Mouse (Mus musculus) forebrain, postnatal 0 days (tissue): ENCODE data around the gene Rnf24. TPM values are rescaled to one million over a fixed set of nuclear protein-coding genes. Genes with fewer than 3 reads are reported as not detected.
"Not testable (repeated sequence)": the region's sequence is repeated elsewhere in the genome, so short reads cannot be mapped to it uniquely, and the experiment has no call there.

ENCODE experiments used
- ATAC-seq: fragments of 200-750 bp; cut with Nextera tagmentation; 2 replicates; pipeline ENCODE4 v1.8.0; 2017; ENCODE audit warnings: mild to moderate bottlenecking, moderate library complexity
- DNase-seq: peaks from one replicate; pipeline ENCODE4 v3.0.0-alpha.2; 2015
- H3K27ac ChIP-seq: fragments of 300-500 bp; sonication (generic); 2 replicates; pipeline ENCODE4 v1.5.1; 2014; ENCODE audit warnings: low read depth, mild to moderate bottlenecking, antibody characterized with exemption, low read length, moderate library complexity, mixed read lengths
- H3K27me3 ChIP-seq: fragments of 300-500 bp; sonication (generic); 2 replicates; pipeline ENCODE4 v1.6.1; 2014; ENCODE audit warnings: mild to moderate bottlenecking, low read length, mixed read lengths; ENCODE audit not compliant: insufficient read depth
- H3K36me3 ChIP-seq: fragments of 300-500 bp; sonication (generic); 2 replicates; pipeline ENCODE4 v1.6.1; 2014; ENCODE audit warnings: mild to moderate bottlenecking, moderate library complexity; ENCODE audit not compliant: insufficient read depth
- H3K4me1 ChIP-seq: fragments of 300-500 bp; sonication (generic); 2 replicates; pipeline ENCODE4 v1.6.1; 2014; ENCODE audit warnings: antibody characterized with exemption; ENCODE audit not compliant: insufficient read depth
- H3K4me2 ChIP-seq: fragments of 300-500 bp; sonication (generic); 2 replicates; pipeline ENCODE4 v1.6.1; 2014; ENCODE audit warnings: low read depth, mild to moderate bottlenecking, moderate library complexity
- H3K4me3 ChIP-seq: fragments of 300-500 bp; sonication (generic); 2 replicates; pipeline ENCODE4 v1.5.1; 2014; ENCODE audit warnings: low read depth, low read length, mixed read lengths
- H3K9ac ChIP-seq: fragments of 300-500 bp; sonication (generic); 2 replicates; pipeline ENCODE4 v1.6.1; 2014; ENCODE audit warnings: mild to moderate bottlenecking
- H3K9me3 ChIP-seq: fragments of 300-500 bp; sonication (generic); 2 replicates; pipeline ENCODE4 v1.6.1; 2016; ENCODE audit warnings: low read length
- CTCF ChIP-seq: sonication (generic); IDR thresholded peaks from 2 replicates; pipeline ENCODE4 v1.5.1; 2016; ENCODE audit warnings: antibody characterized with exemption, control low read depth, low read depth
- WGBS: fragments of 180-500 bp; shearing (Covaris S2); extraction: QIAGEN DNeasy Blood & Tissue Kit; methylation state at CpG from one replicate; pipeline ENCODE4 v1.1.7; 2014; 5-methylcytosine and 5-hydroxymethylcytosine counted together
- polyA plus RNA-seq: library from polyadenylated mRNA; unstranded; fragments of >200 nt; fragmentation: Nextera tagmentation; extraction: Ambion mirVana; gene quantifications from 2 replicates; pipeline ENCODE4 v1.2.1, GENCODE M21; 2015
- total RNA-seq: library from RNA; depleted of rRNA; stranded (reverse); fragments of >200 nt; gene quantifications from 2 replicates; pipeline ENCODE4 v1.2.3, GENCODE M21; 2014

The Rnf24 gene
- total and polyA plus RNA-seq, 2 experiments from 2014 or later, result 11.8 to 24.4 TPM

DNA sequence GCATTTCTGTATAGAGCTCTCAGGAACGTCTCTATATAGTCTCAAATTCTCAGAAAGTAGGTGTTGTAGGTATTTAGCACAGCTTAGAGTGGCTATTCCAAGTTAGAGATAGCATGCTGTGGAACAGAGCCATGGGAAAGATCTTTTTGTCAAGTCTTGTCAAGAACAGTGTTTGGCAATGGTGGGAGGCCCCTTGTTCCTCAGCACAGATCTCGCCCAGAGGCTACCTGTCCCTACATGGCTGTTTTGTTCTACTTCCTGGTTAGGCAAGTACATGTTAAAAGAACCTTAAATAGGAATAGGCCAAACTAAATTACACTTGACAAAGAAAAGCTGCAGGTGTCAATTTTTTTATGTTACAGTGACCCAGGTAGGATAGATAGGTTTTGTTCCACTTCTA lies 52.2 kb downstream of the Rnf24 start:
- Histone ChIP-seq H3K4me3 (no peak overlapping the region), H3K27me3 (no peaks in the 10 kb centered on the region), H3K4me1 (no peaks in the 10 kb centered on the region), H3K36me3 (peaks cover 62% of the 10 kb centered on the region), H3K4me2 (no peak overlapping the region), H3K9ac (no peak overlapping the region), H3K9me3 (no peaks in the 10 kb centered on the region), H3K27ac (no peak overlapping the region)
- DNase-seq (no peak), ATAC-seq (no peak)
- TF ChIP-seq CTCF, result no peak
- WGBS, result 83% methylated on average over 2 of the region's 2 CpGs

GRCm38 (mm10) chr2:131298674-131299073 lies 54.0 kb downstream of the Rnf24 start:
- not testable (repeated sequence) for H3K4me2 ChIP-seq, DNase-seq, H3K27ac ChIP-seq, H3K9me3 ChIP-seq, H3K27me3 ChIP-seq, ATAC-seq, H3K9ac ChIP-seq, H3K4me3 ChIP-seq, H3K4me1 ChIP-seq
- peaks cover 65% of the 10 kb centered on the region for H3K36me3 ChIP-seq
- WGBS, result 49% methylated on average over 7 of the region's 7 CpGs

DNA sequence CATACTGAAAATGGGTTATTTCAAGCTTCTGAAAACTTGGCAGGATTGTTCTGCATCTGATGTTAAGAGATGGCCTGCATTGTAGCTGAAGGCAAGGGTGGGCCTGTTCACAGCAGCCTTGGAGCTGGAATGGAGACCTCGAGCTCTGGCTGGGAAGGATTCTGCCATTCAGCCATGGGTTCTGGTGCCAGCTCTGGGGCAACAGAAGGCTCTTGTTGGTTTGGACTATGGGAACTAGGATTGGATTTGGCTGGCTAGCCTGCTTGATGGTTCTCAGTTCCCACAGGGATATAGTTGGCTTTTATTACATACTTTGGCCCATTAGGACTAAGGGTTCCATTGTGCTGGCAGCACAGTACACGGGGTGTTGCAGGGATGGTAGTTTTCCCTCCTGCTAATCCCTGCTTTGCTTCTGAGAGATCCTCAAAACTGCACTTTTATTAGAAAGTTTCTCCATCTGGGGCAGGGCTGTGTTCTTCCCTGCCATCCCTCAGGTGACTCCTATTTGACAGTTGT lies 55.9 kb downstream of the Rnf24 start:
- Histone ChIP-seq H3K9ac (no peak overlapping the region), H3K36me3 (peaks cover 60% of the 10 kb centered on the region), H3K9me3 (no peaks in the 10 kb centered on the region), H3K4me1 (no peaks in the 10 kb centered on the region), H3K4me3 (no peak overlapping the region), H3K27ac (no peak overlapping the region), H3K27me3 (no peaks in the 10 kb centered on the region), H3K4me2 (no peak overlapping the region)
- ATAC-seq (peak; percentile 57), DNase-seq (no peak)
- TF ChIP-seq CTCF, result no peak
- 76% methylated on average over 2 of the region's 2 CpGs for WGBS

- H3K4me1 ChIP-seq, result no peaks in the 10 kb centered on the region
- TF ChIP-seq CTCF, result no peak
- peaks cover 52% of the 10 kb centered on the region for H3K36me3 ChIP-seq
Observed at GRCm38 (mm10) chr2:131290669-131291068, 62.0 kb downstream of the Rnf24 start.

DNA sequence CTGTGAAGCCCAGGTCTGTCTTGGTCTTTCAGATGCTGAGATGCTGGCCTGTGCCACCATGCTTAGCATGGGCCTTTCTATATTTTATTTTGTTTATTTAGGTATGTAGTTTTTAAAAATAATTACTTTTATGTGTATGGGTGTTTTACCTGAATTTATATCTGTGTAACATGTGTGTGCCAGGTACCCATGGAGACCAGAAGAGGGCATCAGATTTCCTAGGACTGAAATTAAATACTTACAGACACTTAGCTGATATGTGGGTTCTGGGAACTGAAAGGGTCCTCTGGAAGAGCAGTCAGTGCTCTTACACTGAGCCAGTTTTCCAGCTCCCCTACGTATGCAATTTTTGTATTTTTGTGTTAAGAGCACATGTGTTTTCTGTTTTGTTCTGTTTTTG lies 66.4 kb downstream of the Rnf24 start:
- H3K9ac ChIP-seq, result no peak overlapping the region
- H3K27ac ChIP-seq, result no peak overlapping the region
- H3K9me3 ChIP-seq, result no peaks in the 10 kb centered on the region
- WGBS, result 87% methylated on average over 1 of the region's 1 CpGs
- no peak overlapping the region for H3K4me2 ChIP-seq
- peak; percentile 33 for TF ChIP-seq CTCF
- peaks cover 34% of the 10 kb centered on the region for H3K36me3 ChIP-seq
- no peaks in the 10 kb centered on the region for H3K27me3 ChIP-seq
- no peak for ATAC-seq
- no peak overlapping the region for H3K4me3 ChIP-seq
- DNase-seq, result no peak
- no peaks in the 10 kb centered on the region for H3K4me1 ChIP-seq

More at GRCm38 (mm10) chr2:131290669-131291068, 62.0 kb downstream of the Rnf24 start:
- Histone ChIP-seq H3K27me3 (no peaks in the 10 kb centered on the region), H3K9me3 (no peaks in the 10 kb centered on the region), H3K4me2 (no peak overlapping the region), H3K27ac (no peak overlapping the region), H3K4me3 (no peak overlapping the region), H3K9ac (no peak overlapping the region)
- DNase-seq (no peak), ATAC-seq (no peak)

GRCm38 (mm10) chr2:131281596-131281995 lies 71.1 kb downstream of the Rnf24 start:
- Histone ChIP-seq H3K27me3 (no peaks in the 10 kb centered on the region), H3K4me2 (no peak overlapping the region), H3K36me3 (peaks cover 28% of the 10 kb centered on the region; the same call in 1 of the 2 replicates), H3K4me3 (no peak overlapping the region), H3K27ac (no peak overlapping the region), H3K9me3 (no peaks in the 10 kb centered on the region), H3K9ac (no peak overlapping the region), H3K4me1 (no peaks in the 10 kb centered on the region)
- 87% methylated on average over 1 of the region's 1 CpGs for WGBS
- DNase-seq (no peak), ATAC-seq (no peak)
- TF ChIP-seq CTCF, result no peak

DNA sequence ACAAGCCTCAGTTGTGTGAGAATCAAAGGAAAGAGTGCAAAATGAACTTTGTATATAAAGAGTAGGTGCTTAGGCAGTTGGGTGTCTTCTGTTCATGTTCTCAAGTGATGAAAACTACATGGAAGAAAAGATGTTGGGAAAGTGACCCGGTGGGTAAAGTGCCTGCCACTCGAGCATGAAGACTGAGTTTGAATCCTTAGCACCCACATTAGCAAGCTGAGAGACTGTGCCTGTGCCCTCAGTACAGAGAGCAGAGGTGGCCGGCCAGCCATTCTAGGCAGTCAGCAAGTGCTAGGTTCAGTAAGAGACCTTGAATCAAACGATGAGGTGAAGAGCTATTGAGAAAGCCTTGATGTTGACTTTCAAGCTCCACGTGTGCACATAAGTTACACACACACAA lies 76.0 kb downstream of the Rnf24 start:
- H3K9ac ChIP-seq, result no peak overlapping the region
- 91% methylated on average over 5 of the region's 5 CpGs for WGBS
- no peaks in the 10 kb centered on the region for H3K9me3 ChIP-seq
- no peaks in the 10 kb centered on the region for H3K27me3 ChIP-seq
- H3K27ac ChIP-seq, result no peak overlapping the region
- no peak for TF ChIP-seq CTCF
- no peak for ATAC-seq
- DNase-seq, result no peak
- peaks cover 37% of the 10 kb centered on the region for H3K36me3 ChIP-seq
- H3K4me1 ChIP-seq, result no peaks in the 10 kb centered on the region
- no peak overlapping the region for H3K4me2 ChIP-seq
- H3K4me3 ChIP-seq, result no peak overlapping the region
